ENCODE assay signal across 20 mouse cellular contexts in genomic region chr13:11891739-11892138, GRCm38 (mm10).
A peak's percentile ranks its signal among the peaks of the same experiment; 100 is the strongest.
DNase-seq lines count a peak whose midpoint lies in the region; ATAC-seq lines count a peak whose summit lies in the region.
"Had no signal": no experiment of that assay in that cellular context is flagged by ENCODE, and none has a peak within 500 bp of the region (broad histone marks: within the 10 kb centered on the region; RNA-seq: fewer than 3 reads in every experiment).

No protein-coding gene starts in this region.

- no peaks in the 10 kb centered on the region for H3K36me3 ChIP-seq in heart, embryonic 12.5 days
- no peaks in the 10 kb centered on the region for H3K36me3 ChIP-seq in forebrain, embryonic 16.5 days (ENCODE audit: control insufficient read depth, insufficient read depth)
- H3K36me3 ChIP-seq: heart, embryonic 13.5 days; hindbrain, embryonic 10.5 days; limb, embryonic 13.5 days; liver, embryonic 12.5 days had no signal

- DNase-seq in heart, postnatal 10 days = peak; percentile 37 to 41
- DNase-seq in cerebellum, adult 11 months = peak; percentile 57
- peak; percentile 67 to 79 for DNase-seq in cerebellum, adult 18-20 months
- peak; percentile 77 for DNase-seq in cerebellum, postnatal 14 days
- DNase-seq in kidney, adult 18-20 months = no peak
- DNase-seq: adrenal gland, adult 2 months; layer of hippocampus, postnatal 36 days; lung, adult 18-20 months; lung, postnatal 10 days; thymus, adult 2 months; thymus, postnatal 4 days had no signal

- H3K9ac ChIP-seq in heart, embryonic 12.5 days = no peak overlapping the region
- no peak overlapping the region for H3K9ac ChIP-seq in forebrain, embryonic 16.5 days (replicated peaks; ENCODE audit: low read depth, low read length)
- H3K9ac ChIP-seq: heart, embryonic 13.5 days; limb, embryonic 13.5 days; liver, embryonic 12.5 days had no signal

- H3K27me3 ChIP-seq in heart, embryonic 12.5 days (replicated peaks) = no peaks in the 10 kb centered on the region
- H3K27me3 ChIP-seq in forebrain, embryonic 16.5 days (replicated peaks; ENCODE audit: control insufficient read depth, insufficient read depth, low read length) = no peaks in the 10 kb centered on the region
- H3K27me3 ChIP-seq: heart, embryonic 13.5 days; limb, embryonic 13.5 days; liver, embryonic 12.5 days had no signal

- no peak overlapping the region for H3K4me2 ChIP-seq in heart, embryonic 12.5 days
- H3K4me2 ChIP-seq in forebrain, embryonic 16.5 days (ENCODE audit: low read length) = no peak overlapping the region
- H3K4me2 ChIP-seq: heart, embryonic 13.5 days; limb, embryonic 13.5 days; liver, embryonic 12.5 days; midbrain, embryonic 11.5 days had no signal

- H3K9me3 ChIP-seq in heart, embryonic 12.5 days (replicated peaks) = no peaks in the 10 kb centered on the region
- H3K9me3 ChIP-seq in forebrain, embryonic 16.5 days (ENCODE audit: control insufficient read depth, low read length) = no peaks in the 10 kb centered on the region
- H3K9me3 ChIP-seq: heart, embryonic 13.5 days; hindbrain, embryonic 10.5 days; limb, embryonic 13.5 days; liver, embryonic 12.5 days had no signal

- no peak overlapping the region for H3K4me3 ChIP-seq in heart, embryonic 12.5 days
- H3K4me3 ChIP-seq in forebrain, embryonic 16.5 days (replicated peaks; ENCODE audit: low read length) = no peak overlapping the region
- H3K4me3 ChIP-seq: heart, embryonic 13.5 days; hindbrain, embryonic 10.5 days; limb, embryonic 13.5 days; liver, embryonic 12.5 days had no signal

- intact Hi-C loops in heart, postnatal 10 days (cut with DNase I) = loop anchor here (5.0 kb wide), 1 partner anchor 91 kb away; no protein-coding TSS in a partner anchor

- H3K4me1 ChIP-seq in heart, embryonic 12.5 days (replicated peaks) = 0 out of 2 replicates have a peak, but pooled peaks cover 4% of the 10 kb centered on the region
- no peaks in the 10 kb centered on the region for H3K4me1 ChIP-seq in forebrain, embryonic 16.5 days (replicated peaks; ENCODE audit: control insufficient read depth, insufficient read depth, low read length)
- H3K4me1 ChIP-seq: hindbrain, embryonic 10.5 days; limb, embryonic 13.5 days; liver, embryonic 12.5 days had no signal

- WGBS in heart, embryonic 12.5 days = 85% methylated on average over 3 of the region's 3 CpGs
- 90% methylated on average over 3 of the region's 3 CpGs for WGBS in forebrain, embryonic 16.5 days

- no peak overlapping the region for H3K27ac ChIP-seq in heart, embryonic 12.5 days (ENCODE audit: poor library complexity, severe bottlenecking)
- no peak overlapping the region for H3K27ac ChIP-seq in forebrain, embryonic 16.5 days (ENCODE audit: low read length)
- H3K27ac ChIP-seq: heart, embryonic 13.5 days; hindbrain, embryonic 10.5 days; limb, embryonic 13.5 days; liver, embryonic 12.5 days; stomach, postnatal 0 days had no signal

- ATAC-seq in heart, embryonic 12.5 days (ENCODE audit: insufficient number of reproducible peaks, low FRiP score) = no peak
- no peak for ATAC-seq in forebrain, embryonic 16.5 days
- ATAC-seq: intestine, postnatal 0 days; liver, embryonic 12.5 days had no signal
